Mouse (Mus musculus) ES-Bruce4 (cell line): ENCODE measurements at regions not wholly inside any gene's neighbourhood (a gene's known extent, or its start where the extent isn't known, plus 50 kb on each side); places are given as distances from the start of the nearest gene placed in this dataset.

Source experiments
- H3K27ac ChIP-seq: 2 replicates; pipeline ENCODE4 v1.5.1; 2012; ENCODE audit warnings: low read length, inconsistent platforms; ENCODE audit not compliant: insufficient read depth
- H3K27me3 ChIP-seq: 2 replicates; pipeline ENCODE4 v1.6.1; 2012; ENCODE audit warnings: mild to moderate bottlenecking, low read length, inconsistent platforms; ENCODE audit not compliant: control insufficient read depth, poor library complexity, insufficient read depth, severe bottlenecking
- H3K36me3 ChIP-seq: 2 replicates; pipeline ENCODE4 v1.6.1; 2012; ENCODE audit warnings: inconsistent platforms, mild to moderate bottlenecking, low read length, moderate library complexity; ENCODE audit not compliant: control insufficient read depth, poor library complexity, insufficient read depth, severe bottlenecking
- H3K4me1 ChIP-seq: one replicate; pipeline ENCODE4 v1.8.1; 2011; ENCODE audit warnings: low read length; ENCODE audit not compliant: control insufficient read depth, insufficient read depth
- H3K4me3 ChIP-seq: 2 replicates; pipeline ENCODE4 v1.5.1; 2011; ENCODE audit warnings: low read depth, mild to moderate bottlenecking, low read length
- H3K9ac ChIP-seq: 2 replicates; pipeline ENCODE4 v1.6.1; 2012; ENCODE audit warnings: low read depth, mild to moderate bottlenecking, inconsistent platforms; ENCODE audit not compliant: poor library complexity, severe bottlenecking
- H3K9me3 ChIP-seq: replicated peaks from 2 replicates; pipeline ENCODE4 v1.6.1; 2012; ENCODE audit warnings: mild to moderate bottlenecking, low read length, inconsistent platforms; ENCODE audit not compliant: control insufficient read depth, poor library complexity, insufficient read depth, severe bottlenecking
- CTCF ChIP-seq: IDR thresholded peaks from one replicate; pipeline ENCODE4 v1.8.1; 2011; ENCODE audit warnings: low read depth, low read length
- EP300 ChIP-seq: IDR thresholded peaks from 2 replicates; pipeline ENCODE4 v1.6.1; 2011; ENCODE audit warnings: low read depth, low read length; ENCODE audit not compliant: insufficient read depth
- POLR2A ChIP-seq: IDR thresholded peaks from one replicate; pipeline ENCODE4 v1.8.1; 2011; ENCODE audit warnings: low read length; ENCODE audit not compliant: insufficient read depth

- Histone ChIP-seq H3K36me3 (no peaks in the 10 kb centered on the region), H3K4me3 (no peak overlapping the region), H3K9ac (no peak overlapping the region), H3K9me3 (no peaks in the 10 kb centered on the region), H3K4me1 (no peaks in the 10 kb centered on the region), H3K27ac (no peak overlapping the region), H3K27me3 (no peaks in the 10 kb centered on the region)
- no peak for TF ChIP-seq EP300
- TF ChIP-seq POLR2A = no peak
- TF ChIP-seq CTCF = no peak
These were observed 97.2 kb upstream of the Ccdc85a start for GRCm38 (mm10) chr11:28681311-28681710.

GRCm38 (mm10) chr11:28670765-28671164 lies 86.6 kb upstream of the Ccdc85a start:
- Histone ChIP-seq H3K9ac (no peak overlapping the region), H3K27me3 (no peaks in the 10 kb centered on the region), H3K4me1 (no peaks in the 10 kb centered on the region), H3K36me3 (no peaks in the 10 kb centered on the region), H3K9me3 (no peaks in the 10 kb centered on the region), H3K27ac (no peak overlapping the region), H3K4me3 (no peak overlapping the region)
- no peak for TF ChIP-seq EP300
- TF ChIP-seq POLR2A = no peak

GRCm38 (mm10) chr11:28669359-28669758 lies 85.2 kb upstream of the Ccdc85a start:
- H3K9me3 ChIP-seq = no peaks in the 10 kb centered on the region
- no peaks in the 10 kb centered on the region for H3K27me3 ChIP-seq
- TF ChIP-seq POLR2A (no peak), CTCF (no peak), EP300 (no peak)
- no peak overlapping the region for H3K4me3 ChIP-seq
- no peak overlapping the region for H3K27ac ChIP-seq
- H3K4me1 ChIP-seq = no peaks in the 10 kb centered on the region
- no peaks in the 10 kb centered on the region for H3K36me3 ChIP-seq
- no peak overlapping the region for H3K9ac ChIP-seq

- no peak overlapping the region for H3K9ac ChIP-seq
- no peak overlapping the region for H3K27ac ChIP-seq
- no peaks in the 10 kb centered on the region for H3K9me3 ChIP-seq
- H3K36me3 ChIP-seq = no peaks in the 10 kb centered on the region
- no peak overlapping the region for H3K4me3 ChIP-seq
- no peaks in the 10 kb centered on the region for H3K27me3 ChIP-seq
- no peaks in the 10 kb centered on the region for H3K4me1 ChIP-seq
- TF ChIP-seq CTCF (no peak), POLR2A (no peak), EP300 (no peak)
These were observed 76.3 kb upstream of the Ccdc85a start for GRCm38 (mm10) chr11:28660377-28660776.

GRCm38 (mm10) chr11:28655169-28655846 lies 71.2 kb upstream of the Ccdc85a start:
- no peak overlapping the region for H3K27ac ChIP-seq
- H3K36me3 ChIP-seq = no peaks in the 10 kb centered on the region
- TF ChIP-seq POLR2A (no peak), EP300 (no peak), CTCF (no peak)
- no peak overlapping the region for H3K4me3 ChIP-seq
- H3K27me3 ChIP-seq = no peaks in the 10 kb centered on the region
- no peak overlapping the region for H3K9ac ChIP-seq
- no peaks in the 10 kb centered on the region for H3K4me1 ChIP-seq
- no peaks in the 10 kb centered on the region for H3K9me3 ChIP-seq

- no peaks in the 10 kb centered on the region for H3K27me3 ChIP-seq
- no peak overlapping the region for H3K9ac ChIP-seq
- no peaks in the 10 kb centered on the region; the same call in 1 of the 2 replicates for H3K9me3 ChIP-seq
- no peaks in the 10 kb centered on the region for H3K36me3 ChIP-seq
- no peak overlapping the region for H3K4me3 ChIP-seq
- no peaks in the 10 kb centered on the region for H3K4me1 ChIP-seq
- TF ChIP-seq POLR2A (no peak), CTCF (no peak)
- peak overlapping the region; percentile 46 for H3K27ac ChIP-seq
These were observed 65.3 kb upstream of the Ccdc85a start for GRCm38 (mm10) chr11:28649446-28649845.
